Mouse (Mus musculus) right cerebral cortex, postnatal 4 days (tissue): ENCODE measurements around the gene Mt4.
"Not testable (repeated sequence)": the region's sequence is repeated elsewhere in the genome, so short reads cannot be mapped to it uniquely, and the experiment has no call there.

Experiments used
- DNase-seq: peaks from one replicate; pipeline ENCODE4 v3.0.0-alpha.2; 2022

The Mt4 gene

GRCm38 (mm10) chr8:94136933-94137332 lies at the start of gene Mt4:
Mt4 (plus strand) TSS chr8:94137197.
- no peak for DNase-seq

GRCm38 (mm10) chr8:94087964-94088363 lies 49.0 kb upstream of the Mt4 start:
- no peak for DNase-seq

- DNase-seq, result no peak
Observed at GRCm38 (mm10) chr8:94089715-94090114, 47.3 kb upstream of the Mt4 start.

- DNase-seq, result no peak
Observed at GRCm38 (mm10) chr8:94092848-94093247, 44.1 kb upstream of the Mt4 start.

- no peak for DNase-seq
Observed at GRCm38 (mm10) chr8:94094281-94094680, 42.7 kb upstream of the Mt4 start.

DNA sequence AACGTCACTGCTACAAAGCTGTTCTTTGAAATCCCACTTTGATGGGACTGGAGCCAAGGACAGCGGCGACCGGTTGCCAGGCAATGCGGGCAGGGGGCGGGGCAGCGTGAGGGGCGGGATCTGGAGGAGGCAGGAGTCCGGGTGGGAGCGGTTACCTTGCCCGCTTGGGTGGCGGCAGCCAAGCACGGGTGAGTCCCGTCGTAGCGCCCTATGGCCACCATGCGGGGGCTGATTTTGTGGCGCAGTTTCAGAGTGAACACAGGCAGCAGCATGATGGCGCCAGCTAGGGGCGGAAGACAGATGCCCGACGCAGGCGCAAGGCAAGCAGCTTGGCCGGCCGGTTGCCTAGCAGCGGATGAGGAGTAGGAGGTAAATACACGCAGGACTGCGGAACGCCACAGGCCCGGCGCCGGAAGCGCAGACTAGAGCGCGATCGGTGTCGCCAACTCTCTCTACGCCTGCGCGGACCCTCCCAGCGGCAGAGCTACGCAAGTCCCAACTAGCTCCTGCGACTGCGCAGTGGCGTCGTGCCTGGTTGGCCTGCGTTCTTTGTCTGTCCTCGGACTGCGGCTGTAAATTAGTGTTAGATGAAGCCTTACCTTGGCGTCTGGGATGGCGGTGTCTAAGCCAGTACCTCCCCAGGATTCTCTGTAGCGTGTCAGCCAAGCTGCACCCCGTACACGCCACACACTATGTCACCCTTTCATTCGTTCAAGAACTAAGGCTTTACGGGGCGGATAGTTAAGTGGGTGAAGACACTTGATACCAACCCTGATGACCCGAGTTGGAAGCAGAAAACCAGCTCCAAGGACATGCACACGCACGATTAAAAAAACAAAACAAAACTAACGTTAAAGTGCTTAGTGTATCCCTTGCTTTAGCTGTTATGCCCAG lies 38.7 kb upstream of the Mt4 start, which contains the start of gene Bbs2:
Gene Bbs2, minus strand, starts transcription at position 848 of the 894 bp plus-strand sequence.
- peak; percentile 99 for DNase-seq

DNA sequence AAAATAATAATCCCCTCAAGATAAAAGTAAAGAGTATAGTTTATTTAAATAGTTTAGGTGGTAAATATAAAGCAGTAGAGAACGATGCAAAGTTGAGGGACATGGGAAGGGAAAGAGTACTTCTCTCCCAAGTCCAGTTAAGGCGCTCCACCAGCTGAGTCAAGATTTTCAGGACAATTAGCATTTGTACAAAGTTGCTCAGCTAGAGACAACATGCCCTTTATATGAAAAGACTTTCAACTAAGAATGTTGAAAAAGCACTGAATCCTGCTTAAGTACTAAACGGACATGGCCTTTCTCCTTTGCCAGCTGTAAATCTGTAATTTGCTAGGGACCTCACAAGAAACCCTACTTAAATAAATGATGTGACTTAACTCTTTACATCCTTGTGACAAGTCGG lies 38.0 kb upstream of the Mt4 start:
- no peak for DNase-seq

DNA sequence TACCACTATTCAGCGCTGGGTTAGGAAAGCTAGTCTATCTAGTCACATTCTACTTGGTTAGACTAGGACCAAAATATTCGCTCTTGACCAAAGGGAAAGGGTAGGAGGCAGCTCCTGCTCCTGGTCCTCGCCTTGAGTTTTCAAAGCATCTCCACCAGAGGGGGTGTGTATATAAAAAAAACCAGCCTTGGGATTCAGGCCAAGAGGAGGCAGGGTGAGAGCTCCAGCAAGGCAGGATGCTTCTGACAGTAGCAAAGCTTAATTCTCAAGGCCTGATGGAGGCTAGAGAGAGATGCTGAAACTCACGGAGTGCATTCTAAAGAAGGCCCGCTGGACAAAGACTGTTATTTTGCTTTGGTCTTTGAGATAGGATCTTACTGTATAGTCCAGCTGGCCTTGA lies 32.9 kb upstream of the Mt4 start:
- DNase-seq, result no peak

DNA sequence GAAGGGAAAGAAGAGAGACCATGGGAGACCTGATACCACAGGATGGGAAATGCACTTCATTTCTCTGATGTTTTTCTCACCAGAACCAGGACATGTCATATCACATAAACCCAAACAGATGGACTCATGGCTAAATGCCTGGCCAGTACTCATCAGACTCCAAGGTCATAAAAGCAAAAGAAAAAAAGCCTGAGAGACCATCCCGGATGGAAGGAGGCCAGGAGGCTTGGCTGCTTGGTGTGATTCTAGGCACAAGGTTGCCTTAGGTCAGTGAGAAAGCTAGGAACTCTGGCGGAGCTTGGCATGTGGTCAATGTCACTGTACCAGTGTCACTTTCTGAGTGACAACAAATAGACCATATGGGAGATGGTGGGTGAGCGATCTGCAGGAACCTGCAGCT lies 29.1 kb upstream of the Mt4 start:
- DNase-seq, result no peak

DNA sequence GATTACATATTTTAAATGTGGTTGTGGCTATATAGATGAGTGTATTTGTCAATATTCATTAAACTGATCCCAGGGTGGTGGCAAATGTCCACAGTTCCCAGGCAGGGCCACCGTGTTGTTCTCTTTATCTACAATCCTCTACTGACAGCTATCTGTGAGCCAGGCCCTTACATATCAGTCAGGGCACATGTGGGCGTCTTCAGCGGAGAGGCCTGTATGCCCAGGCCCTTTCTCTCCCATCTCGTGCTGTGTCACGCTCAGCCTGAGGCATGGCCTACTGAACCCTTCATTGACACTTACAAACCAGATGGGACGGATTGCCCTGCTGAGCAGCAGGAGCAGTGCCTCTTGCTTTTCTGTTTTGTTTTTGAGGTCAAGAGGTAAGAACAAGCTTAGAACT lies 27.6 kb upstream of the Mt4 start:
- DNase-seq, result no peak

GRCm38 (mm10) chr8:94109835-94110234 lies 27.2 kb upstream of the Mt4 start:
- no peak for DNase-seq

GRCm38 (mm10) chr8:94110526-94111177 lies 26.3 kb upstream of the Mt4 start:
- no peak for DNase-seq

GRCm38 (mm10) chr8:94113435-94113834 lies 23.6 kb upstream of the Mt4 start:
- no peak for DNase-seq

DNA sequence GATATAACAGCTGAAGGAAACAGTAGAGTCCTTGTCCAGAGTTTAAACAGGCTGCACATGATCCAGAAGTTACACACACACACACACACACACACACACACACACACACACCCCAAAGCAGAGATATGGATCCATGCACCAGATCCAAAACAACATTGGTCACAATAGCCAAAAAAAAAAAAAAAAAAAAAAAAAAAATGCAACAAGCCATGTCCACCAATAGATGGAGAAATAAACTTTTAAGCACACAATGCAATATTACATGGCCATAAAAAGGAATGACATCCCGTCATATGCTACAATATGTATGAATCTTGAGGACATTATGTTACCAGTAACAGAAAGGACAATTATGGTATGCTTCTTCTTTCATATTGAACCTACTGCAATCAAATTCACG lies 23.0 kb upstream of the Mt4 start:
- no peak for DNase-seq

DNA sequence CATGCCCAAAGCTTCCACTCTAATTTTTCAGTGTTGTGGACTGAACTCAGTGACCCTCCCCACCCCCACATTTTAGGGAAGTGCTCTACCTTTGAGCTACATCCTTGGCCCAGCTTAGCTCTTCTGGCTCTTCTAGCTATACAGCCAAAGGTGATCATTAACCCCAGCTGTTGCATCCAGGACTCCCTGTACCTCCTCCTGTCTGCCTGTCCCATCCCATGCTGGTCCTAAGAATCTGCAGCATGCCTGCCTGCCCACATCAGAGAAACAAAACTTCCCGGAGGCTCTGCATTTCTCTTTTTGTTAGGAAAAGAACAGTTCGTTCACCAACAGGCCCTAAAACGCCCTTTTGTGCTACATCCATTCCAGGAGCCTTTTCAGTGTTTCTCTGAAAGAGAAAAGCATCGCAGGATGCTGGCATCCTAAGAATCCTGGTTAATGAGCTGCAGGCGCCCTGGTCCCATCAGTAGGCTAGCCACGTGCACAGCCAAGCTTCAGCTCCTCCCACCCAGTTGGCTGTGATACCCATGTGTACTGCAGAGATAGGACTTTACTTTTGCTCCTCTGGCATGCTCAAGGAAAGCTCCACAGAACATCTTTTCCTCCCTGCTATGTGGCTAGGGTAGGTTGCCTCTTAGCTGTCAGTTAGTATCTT lies 18.1 kb upstream of the Mt4 start:
- peak; percentile 52 for DNase-seq

- DNase-seq, result no peak
Observed at GRCm38 (mm10) chr8:94121625-94122024, 15.4 kb upstream of the Mt4 start.

- DNase-seq, result no peak
Observed at GRCm38 (mm10) chr8:94122711-94123468, 14.1 kb upstream of the Mt4 start.

GRCm38 (mm10) chr8:94127711-94128110 lies 9.3 kb upstream of the Mt4 start:
- no peak for DNase-seq

- DNase-seq, result no peak
Observed at GRCm38 (mm10) chr8:94129133-94129789, 7.7 kb upstream of the Mt4 start.

DNA sequence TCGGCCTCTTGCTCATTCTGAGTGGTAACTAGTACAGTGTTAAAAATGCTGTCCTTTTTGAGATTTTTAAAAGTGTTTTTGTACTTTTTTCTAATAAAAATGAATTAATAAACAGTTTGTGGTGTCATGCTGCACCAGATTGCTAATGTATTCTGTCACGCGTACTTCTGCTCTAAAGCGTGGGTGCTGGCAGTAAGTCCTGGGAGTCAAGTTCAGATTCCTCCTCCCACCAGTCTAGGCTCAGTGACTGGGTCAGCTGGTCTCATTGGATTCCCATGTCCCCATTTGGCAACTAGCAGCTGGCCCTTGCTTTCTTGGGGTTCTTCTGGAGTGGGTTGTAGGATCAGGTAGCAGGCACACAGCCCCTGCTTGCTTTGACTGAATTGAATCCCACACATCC lies 6.9 kb upstream of the Mt4 start:
- DNase-seq, result no peak

- no peak for DNase-seq
Observed at GRCm38 (mm10) chr8:94132096-94132495, 4.9 kb upstream of the Mt4 start.

- not testable (repeated sequence) for DNase-seq
Observed at GRCm38 (mm10) chr8:94134601-94135000, 2.4 kb upstream of the Mt4 start.
